Mouse (Mus musculus) embryonic facial prominence, embryonic 12.5 days (tissue): ENCODE data around the gene Slc9a7. TPM values are rescaled to one million over a fixed set of nuclear protein-coding genes. Genes with fewer than 3 reads are reported as not detected.

Experiments used
- ATAC-seq: fragments of 200-750 bp; cut with Nextera tagmentation; 2 replicates; pipeline ENCODE4 v1.8.0; 2017; ENCODE audit not compliant: insufficient number of reproducible peaks, insufficient read depth, low FRiP score, low TSS enrichment
- H3K27ac ChIP-seq: fragments of 300-500 bp; sonication (generic); 2 replicates; pipeline ENCODE4 v1.5.1; 2016; ENCODE audit warnings: mild to moderate bottlenecking
- H3K27me3 ChIP-seq: fragments of 300-500 bp; sonication (generic); 2 replicates; pipeline ENCODE4 v1.6.1; 2016; ENCODE audit warnings: mild to moderate bottlenecking, moderate library complexity
- H3K36me3 ChIP-seq: fragments of 300-500 bp; sonication (generic); 2 replicates; pipeline ENCODE4 v1.6.1; 2016; ENCODE audit warnings: mild to moderate bottlenecking
- H3K4me1 ChIP-seq: fragments of 300-500 bp; sonication (generic); 2 replicates; pipeline ENCODE4 v1.6.1; 2016
- H3K4me2 ChIP-seq: fragments of 300-500 bp; sonication (generic); replicated peaks from 2 replicates; pipeline ENCODE4 v1.6.1; 2016; ENCODE audit warnings: mild to moderate bottlenecking, moderate library complexity
- H3K4me3 ChIP-seq: fragments of 300-500 bp; sonication (generic); 2 replicates; pipeline ENCODE4 v1.5.1; 2016; ENCODE audit warnings: mild to moderate bottlenecking
- H3K9ac ChIP-seq: fragments of 300-500 bp; sonication (generic); 2 replicates; pipeline ENCODE4 v1.6.1; 2016; ENCODE audit warnings: mild to moderate bottlenecking, moderate library complexity
- H3K9me3 ChIP-seq: fragments of 300-500 bp; sonication (generic); 2 replicates; pipeline ENCODE4 v1.6.1; 2016; ENCODE audit warnings: mild to moderate bottlenecking, moderate library complexity
- WGBS: fragments of 180-500 bp; shearing (Covaris S2); methylation state at CpG from one replicate; pipeline ENCODE4 v1.1.7; 2016; 5-methylcytosine and 5-hydroxymethylcytosine counted together
- polyA plus RNA-seq: library from polyadenylated mRNA; unstranded; fragments of >200 nt; fragmentation: Nextera tagmentation; extraction: Ambion mirVana; gene quantifications from 2 replicates; pipeline ENCODE4 v1.2.1, GENCODE M21; 2016

Gene Slc9a7
- polyA plus RNA-seq, 1 experiment from 2014 or later = 1.2 TPM

- Histone ChIP-seq H3K4me3 (no peak overlapping the region), H3K4me2 (no peak overlapping the region), H3K27me3 (no peaks in the 10 kb centered on the region), H3K27ac (no peak overlapping the region), H3K9ac (no peak overlapping the region), H3K9me3 (no peaks in the 10 kb centered on the region), H3K36me3 (no peaks in the 10 kb centered on the region), H3K4me1 (no peaks in the 10 kb centered on the region)
- WGBS = 80% methylated on average over 3 of the region's 3 CpGs
- no peak for ATAC-seq
Measured at GRCm38 (mm10) chrX:20269980-20270379, 21.6 kb downstream of the Slc9a7 start.

- Histone ChIP-seq H3K27me3 (no peaks in the 10 kb centered on the region), H3K4me1 (no peaks in the 10 kb centered on the region), H3K4me3 (no peak overlapping the region), H3K9ac (no peak overlapping the region), H3K4me2 (no peak overlapping the region), H3K36me3 (no peaks in the 10 kb centered on the region), H3K9me3 (no peaks in the 10 kb centered on the region), H3K27ac (no peak overlapping the region)
- ATAC-seq = no peak
- 69% methylated on average over 2 of the region's 2 CpGs for WGBS
Measured at GRCm38 (mm10) chrX:20264370-20264769, 27.2 kb downstream of the Slc9a7 start.

GRCm38 (mm10) chrX:20228102-20228501 lies 63.5 kb downstream of the Slc9a7 start:
- Histone ChIP-seq H3K27me3 (no peaks in the 10 kb centered on the region), H3K4me3 (no peak overlapping the region), H3K4me2 (no peak overlapping the region), H3K9me3 (no peaks in the 10 kb centered on the region), H3K27ac (no peak overlapping the region), H3K9ac (no peak overlapping the region), H3K4me1 (no peaks in the 10 kb centered on the region), H3K36me3 (no peaks in the 10 kb centered on the region)
- ATAC-seq = no peak

- ATAC-seq = no peak
- Histone ChIP-seq H3K27me3 (no peaks in the 10 kb centered on the region), H3K36me3 (no peaks in the 10 kb centered on the region), H3K27ac (no peak overlapping the region), H3K9ac (no peak overlapping the region), H3K4me1 (no peaks in the 10 kb centered on the region), H3K9me3 (no peaks in the 10 kb centered on the region), H3K4me3 (no peak overlapping the region), H3K4me2 (no peak overlapping the region)
- WGBS = 96% methylated on average over 2 of the region's 2 CpGs
Measured at GRCm38 (mm10) chrX:20221486-20221885, 70.1 kb downstream of the Slc9a7 start.

- Histone ChIP-seq H3K9ac (no peak overlapping the region), H3K27ac (no peak overlapping the region), H3K4me3 (no peak overlapping the region), H3K9me3 (no peaks in the 10 kb centered on the region), H3K27me3 (no peaks in the 10 kb centered on the region), H3K4me2 (no peak overlapping the region), H3K4me1 (no peaks in the 10 kb centered on the region), H3K36me3 (no peaks in the 10 kb centered on the region)
- ATAC-seq = no peak
- 62% methylated on average over 3 of the region's 3 CpGs for WGBS
Measured at GRCm38 (mm10) chrX:20185616-20186015, 106.0 kb downstream of the Slc9a7 start.

GRCm38 (mm10) chrX:20176792-20177191 lies 114.8 kb downstream of the Slc9a7 start:
- H3K4me1 ChIP-seq = no peaks in the 10 kb centered on the region
- H3K9me3 ChIP-seq = no peaks in the 10 kb centered on the region
- no peak overlapping the region for H3K4me2 ChIP-seq
- no peak overlapping the region for H3K27ac ChIP-seq
- WGBS = 95% methylated on average over 1 of the region's 1 CpGs
- no peak overlapping the region for H3K4me3 ChIP-seq
- H3K9ac ChIP-seq = no peak overlapping the region
- H3K36me3 ChIP-seq = no peaks in the 10 kb centered on the region
- no peaks in the 10 kb centered on the region for H3K27me3 ChIP-seq
- no peak for ATAC-seq

GRCm38 (mm10) chrX:20168430-20168829 lies 123.2 kb downstream of the Slc9a7 start:
- Histone ChIP-seq H3K9ac (no peak overlapping the region), H3K36me3 (no peaks in the 10 kb centered on the region), H3K4me3 (no peak overlapping the region), H3K27ac (no peak overlapping the region), H3K4me1 (no peaks in the 10 kb centered on the region), H3K9me3 (no peaks in the 10 kb centered on the region), H3K4me2 (no peak overlapping the region), H3K27me3 (no peaks in the 10 kb centered on the region)
- no peak for ATAC-seq

GRCm38 (mm10) chrX:20164984-20165383 lies 126.6 kb downstream of the Slc9a7 start:
- H3K4me1 ChIP-seq = no peaks in the 10 kb centered on the region
- H3K9ac ChIP-seq = no peak overlapping the region
- no peak overlapping the region for H3K4me2 ChIP-seq
- H3K27ac ChIP-seq = no peak overlapping the region
- ATAC-seq = no peak
- no peak overlapping the region for H3K4me3 ChIP-seq
- H3K27me3 ChIP-seq = no peaks in the 10 kb centered on the region
- no peaks in the 10 kb centered on the region for H3K9me3 ChIP-seq
- no peaks in the 10 kb centered on the region for H3K36me3 ChIP-seq
- 69% methylated on average over 3 of the region's 3 CpGs for WGBS

GRCm38 (mm10) chrX:20162322-20162711 lies 129.3 kb downstream of the Slc9a7 start:
- Histone ChIP-seq H3K36me3 (no peaks in the 10 kb centered on the region), H3K4me1 (no peaks in the 10 kb centered on the region), H3K9ac (no peak overlapping the region), H3K4me3 (no peak overlapping the region), H3K27ac (no peak overlapping the region), H3K27me3 (no peaks in the 10 kb centered on the region), H3K4me2 (no peak overlapping the region), H3K9me3 (no peaks in the 10 kb centered on the region)
- WGBS = 9% methylated on average over 4 of the region's 4 CpGs
- no peak for ATAC-seq

- H3K9me3 ChIP-seq = no peaks in the 10 kb centered on the region
- no peak overlapping the region for H3K4me3 ChIP-seq
- no peaks in the 10 kb centered on the region for H3K4me1 ChIP-seq
- no peak overlapping the region for H3K27ac ChIP-seq
- 56% methylated on average over 9 of the region's 9 CpGs for WGBS
- no peaks in the 10 kb centered on the region for H3K27me3 ChIP-seq
- H3K36me3 ChIP-seq = no peaks in the 10 kb centered on the region
- ATAC-seq = no peak
- no peak overlapping the region for H3K9ac ChIP-seq
- H3K4me2 ChIP-seq = no peak overlapping the region
Measured at GRCm38 (mm10) chrX:20161687-20162321, 129.8 kb downstream of the Slc9a7 start.

- Histone ChIP-seq H3K27me3 (no peaks in the 10 kb centered on the region), H3K4me3 (no peak overlapping the region), H3K36me3 (no peaks in the 10 kb centered on the region), H3K27ac (no peak overlapping the region), H3K9me3 (no peaks in the 10 kb centered on the region), H3K4me2 (no peak overlapping the region), H3K4me1 (no peaks in the 10 kb centered on the region), H3K9ac (no peak overlapping the region)
- ATAC-seq = no peak
- WGBS = 65% methylated on average over 1 of the region's 1 CpGs
Measured at GRCm38 (mm10) chrX:20160301-20160700, 131.3 kb downstream of the Slc9a7 start.

GRCm38 (mm10) chrX:20157519-20157918 lies 134.1 kb downstream of the Slc9a7 start:
- Histone ChIP-seq H3K36me3 (no peaks in the 10 kb centered on the region), H3K4me2 (no peak overlapping the region), H3K9ac (no peak overlapping the region), H3K27me3 (no peaks in the 10 kb centered on the region), H3K27ac (no peak overlapping the region), H3K9me3 (no peaks in the 10 kb centered on the region), H3K4me1 (no peaks in the 10 kb centered on the region), H3K4me3 (no peak overlapping the region)
- ATAC-seq = no peak
- 27% methylated on average over 2 of the region's 2 CpGs for WGBS

- ATAC-seq = no peak
- WGBS = 76% methylated on average over 1 of the region's 1 CpGs
- H3K4me1 ChIP-seq = no peaks in the 10 kb centered on the region
Measured at GRCm38 (mm10) chrX:20129466-20129865, 162.1 kb downstream of the Slc9a7 start.

More at GRCm38 (mm10) chrX:20129466-20129865, 162.1 kb downstream of the Slc9a7 start:
- Histone ChIP-seq H3K36me3 (no peaks in the 10 kb centered on the region), H3K9me3 (no peaks in the 10 kb centered on the region), H3K27me3 (no peaks in the 10 kb centered on the region), H3K4me2 (no peak overlapping the region), H3K4me3 (no peak overlapping the region), H3K9ac (no peak overlapping the region), H3K27ac (no peak overlapping the region)
